Mouse (Mus musculus): Measurements from ENCODE around the gene Tmem117.

- TF ChIP-seq CTCF (conservative IDR thresholded peaks at IDR 0.05; ENCODE audit: insufficient read depth, insufficient read length, low read depth, low read length) (no peak), POLR2A (IDR thresholded peaks at IDR 0.05; ENCODE audit: low read depth, low read length) (no peak)
Measured at GRCm38 (mm10) chr15:94660913-94661312, 31.9 kb downstream of the Tmem117 start.
